Mouse (Mus musculus) gastrocnemius, postnatal 10 days (tissue): Measurements from ENCODE around the gene Olfr1055. TPM values are rescaled to one million over a fixed set of nuclear protein-coding genes. Genes with fewer than 3 reads are reported as not detected.
"Not testable (repeated sequence)": the region's sequence is repeated elsewhere in the genome, so short reads cannot be mapped to it uniquely, and the experiment has no call there.

Source experiments
- DNase-seq: peaks from one replicate; pipeline ENCODE4 v3.0.0; 2021; ENCODE audit warnings: mixed read lengths
- long read RNA-seq, 2 experiments: library from polyadenylated mRNA; stranded (forward); transcript quantifications; one replicate each; pipeline ENCODE4 v2.0.0; 2021
- total RNA-seq, 2 experiments: library from RNA; stranded (reverse); gene quantifications; 2 replicates each; pipeline ENCODE4 v1.2.3; 2021

The Olfr1055 gene
- total RNA-seq = not detected
- long read RNA-seq, experiment 1 = 0 reads
- long read RNA-seq, experiment 2 = 0 reads

- DNase-seq = no peak
Observed at GRCm38 (mm10) chr2:86350184-86350583, at the start of gene Olfr1055. Olfr1055 (minus strand) TSS chr2:86350284.

GRCm38 (mm10) chr2:86395114-86395513 is 45.0 kb upstream of the Olfr1055 start:
- DNase-seq = no peak

GRCm38 (mm10) chr2:86388461-86388860 is 38.4 kb upstream of the Olfr1055 start, which contains the start of gene Olfr1058:
Olfr1058 (minus strand) TSS chr2:86388561.
- DNase-seq = not testable (repeated sequence)

GRCm38 (mm10) chr2:86378293-86378692 is 28.2 kb upstream of the Olfr1055 start, which contains the start of gene Olfr1057:
Olfr1057 (minus strand) TSS chr2:86378393.
- DNase-seq = no peak

DNA sequence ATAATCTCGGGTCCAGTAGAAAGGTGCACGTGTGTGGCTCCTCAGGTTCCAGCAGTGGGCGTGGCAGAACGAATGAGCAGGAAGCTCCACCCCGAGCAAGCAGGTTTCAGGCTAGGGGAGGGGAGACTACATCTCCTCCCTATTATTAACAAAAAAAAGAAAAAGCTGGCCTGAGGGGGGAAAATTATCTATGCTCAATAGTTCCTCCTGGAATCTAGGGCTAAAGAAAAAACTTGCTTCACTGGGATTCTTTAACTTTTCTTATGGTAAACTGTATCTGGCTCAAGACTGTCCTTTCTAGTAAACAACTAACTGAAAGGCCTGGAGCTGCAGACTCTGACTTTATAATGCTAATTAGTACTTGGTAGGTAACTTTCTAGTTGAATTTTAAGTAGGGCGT is 16.3 kb upstream of the Olfr1055 start:
- DNase-seq = not testable (repeated sequence)

DNA sequence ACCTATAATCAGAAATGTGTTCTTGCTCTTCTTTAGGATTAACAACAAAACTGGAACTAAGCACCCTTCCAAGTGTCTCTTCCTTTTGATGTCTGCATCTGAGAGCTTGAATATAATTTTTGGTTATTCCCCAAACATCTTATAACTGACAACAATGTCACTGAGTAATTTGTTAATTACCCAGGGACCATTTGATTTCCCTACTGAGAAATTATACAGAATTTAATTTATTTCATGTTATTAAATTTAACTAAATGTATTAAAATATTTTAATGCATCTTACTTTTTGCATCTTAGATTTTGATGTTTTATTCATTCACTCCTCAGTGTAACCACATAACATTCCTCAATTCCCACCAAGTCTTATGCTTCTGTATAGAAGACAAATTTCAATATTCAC is 12.3 kb upstream of the Olfr1055 start, which contains the start of gene Olfr1056:
Olfr1056 (minus strand) TSS at position 101 of the 400 bp plus-strand sequence.
- no peak for DNase-seq

- not testable (repeated sequence) for DNase-seq
Observed at GRCm38 (mm10) chr2:86351751-86352150, 1.7 kb upstream of the Olfr1055 start.

- no peak for DNase-seq
Observed at GRCm38 (mm10) chr2:86335333-86335732, 14.8 kb downstream of the Olfr1055 start, which contains the start of gene Olfr1054. Olfr1054 (minus strand) TSS chr2:86335433.

- no peak for DNase-seq
Observed at GRCm38 (mm10) chr2:86315184-86315583, 34.9 kb downstream of the Olfr1055 start, which contains the start of gene Olfr1053. Olfr1053 (minus strand) TSS chr2:86315284.

Other genes with a start within 250 kb of the Olfr1055 start
- gene Olfr1039, start 214.4 kb downstream of the Olfr1055 start, total RNA-seq = not detected
- not detected for gene Olfr1040, start 203.6 kb downstream of the Olfr1055 start, total RNA-seq
- gene Olfr1042, start 188.4 kb downstream of the Olfr1055 start, total RNA-seq = not detected
- not detected for gene Olfr1043, start 182.8 kb downstream of the Olfr1055 start, total RNA-seq
- not detected for gene Olfr1044, start 172.5 kb downstream of the Olfr1055 start, total RNA-seq
- gene Olfr52, start 164.6 kb downstream of the Olfr1055 start, total RNA-seq = not detected
- gene Olfr1045, start 147.3 kb downstream of the Olfr1055 start, total RNA-seq = not detected
- not detected for gene Olfr1046, start 131.0 kb downstream of the Olfr1055 start, total RNA-seq
- not detected for gene Olfr1047, start 118.9 kb downstream of the Olfr1055 start, total RNA-seq
- gene Olfr1048, start 110.0 kb downstream of the Olfr1055 start, total RNA-seq = not detected
- gene Olfr1049, start 92.0 kb downstream of the Olfr1055 start, total RNA-seq = not detected
- gene Olfr1051, start 71.2 kb downstream of the Olfr1055 start, total RNA-seq = not detected
- gene Olfr1052, start 57.8 kb downstream of the Olfr1055 start, total RNA-seq = not detected
- not detected for gene Olfr1053, start 35.0 kb downstream of the Olfr1055 start, total RNA-seq
- gene Olfr1054, start 14.9 kb downstream of the Olfr1055 start, total RNA-seq = not detected
- not detected for gene Olfr1056, start 12.2 kb upstream of the Olfr1055 start, total RNA-seq
- not detected for gene Olfr1057, start 28.1 kb upstream of the Olfr1055 start, total RNA-seq
- not detected for gene Olfr1058, start 38.3 kb upstream of the Olfr1055 start, total RNA-seq
- not detected for gene Olfr1061, start 63.8 kb upstream of the Olfr1055 start, total RNA-seq
- not detected for gene Olfr1062, start 76.5 kb upstream of the Olfr1055 start, total RNA-seq
- gene Olfr1065, start 100.3 kb upstream of the Olfr1055 start, total RNA-seq = not detected
- gene Olfr1066, start 106.0 kb upstream of the Olfr1055 start, total RNA-seq = not detected
- gene Olfr228, start 137.1 kb upstream of the Olfr1055 start, total RNA-seq = not detected
- gene Olfr1076, start 158.2 kb upstream of the Olfr1055 start, total RNA-seq = not detected
- not detected for gene Olfr1079, start 192.2 kb upstream of the Olfr1055 start, total RNA-seq
- gene Olfr1080, start 208.0 kb upstream of the Olfr1055 start, total RNA-seq = not detected
- gene Olfr1082, start 248.7 kb upstream of the Olfr1055 start, total RNA-seq = not detected